Comparison of ENCODE assay signal across 27 mouse cellular contexts in genomic region chr6:106263396-106263795, GRCm38 (mm10).
DNase-seq lines count a peak whose midpoint lies in the region; ATAC-seq and TF ChIP-seq lines count a peak whose summit lies in the region.
"Had no signal": no experiment of that assay in that cellular context is flagged by ENCODE, and none has a peak within 500 bp of the region (broad histone marks: within the 10 kb centered on the region; RNA-seq: fewer than 3 reads in every experiment).

No protein-coding gene starts in this region.

- DNase-seq in kidney, postnatal 4 days: no peak
- DNase-seq in midbrain, postnatal 0 days (ENCODE audit: low spot score): peak; percentile 32
- DNase-seq in midbrain, embryonic 14.5 days: no peak
- peak; percentile 34 for DNase-seq in cerebellum, adult 8-10 months
- peak; percentile 25 to 65 for DNase-seq in cerebellum, postnatal 36 days
- DNase-seq in gastrocnemius, postnatal 14 days: no peak
- DNase-seq in natural killer cell, adult 2 months (ENCODE audit: low spot score in 2 of 2): no peak
- DNase-seq: adrenal gland, adult 2 months; B cell, adult 2 months; heart, postnatal 10 days; kidney, postnatal 36 days; lung, adult 18-20 months; lung, postnatal 14 days; right cerebral cortex, postnatal 14 days; thymus, adult 2 months had no signal

- no peak overlapping the region for H3K27ac ChIP-seq in kidney, embryonic 14.5 days (ENCODE audit: low read depth, low read length)
- no peak overlapping the region for H3K27ac ChIP-seq in midbrain, postnatal 0 days (ENCODE audit: low read depth, low read length)
- H3K27ac ChIP-seq in midbrain, embryonic 14.5 days (replicated peaks; ENCODE audit: low read depth, low read length): no peak overlapping the region
- H3K27ac ChIP-seq: forebrain, embryonic 13.5 days; heart, embryonic 10.5 days; hindbrain, embryonic 10.5 days; limb, embryonic 12.5 days; midbrain, embryonic 12.5 days; neural tube, embryonic 12.5 days; stomach, postnatal 0 days had no signal

- intact Hi-C loops in gastrocnemius, postnatal 14 days (cut with DNase I; ENCODE audit: low total_unique reads): no loop called here

- H3K4me2 ChIP-seq in kidney, embryonic 14.5 days (replicated peaks; ENCODE audit: low read depth, low read length): no peak overlapping the region
- H3K4me2 ChIP-seq in midbrain, postnatal 0 days (ENCODE audit: low read depth, low read length, poor library complexity, severe bottlenecking): no peak overlapping the region
- H3K4me2 ChIP-seq in midbrain, embryonic 14.5 days (ENCODE audit: low read length): no peak overlapping the region
- H3K4me2 ChIP-seq: forebrain, embryonic 13.5 days; limb, embryonic 12.5 days; liver, embryonic 11.5 days; midbrain, embryonic 12.5 days; neural tube, embryonic 12.5 days had no signal

- no peak overlapping the region for H3K4me3 ChIP-seq in kidney, embryonic 14.5 days (ENCODE audit: low read length)
- no peak overlapping the region for H3K4me3 ChIP-seq in midbrain, postnatal 0 days (ENCODE audit: low read depth, low read length)
- no peak overlapping the region for H3K4me3 ChIP-seq in midbrain, embryonic 14.5 days (replicated peaks; ENCODE audit: low read depth, low read length)
- H3K4me3 ChIP-seq: forebrain, embryonic 13.5 days; heart, embryonic 10.5 days; hindbrain, embryonic 10.5 days; limb, embryonic 12.5 days; midbrain, embryonic 12.5 days; neural tube, embryonic 12.5 days had no signal

- WGBS in kidney, embryonic 14.5 days: 56% methylated on average over 3 of the region's 3 CpGs
- 86% methylated on average over 3 of the region's 3 CpGs for WGBS in midbrain, postnatal 0 days
- WGBS in midbrain, embryonic 14.5 days: 97% methylated on average over 3 of the region's 3 CpGs

- ATAC-seq in kidney, embryonic 14.5 days (ENCODE audit: low FRiP score, low TSS enrichment): 0 out of 2 replicates have a peak, but pooled peaks have one; percentile 39
- ATAC-seq in midbrain, postnatal 0 days (ENCODE audit: low FRiP score): no peak
- no peak for ATAC-seq in midbrain, embryonic 14.5 days (ENCODE audit: low FRiP score, low TSS enrichment)
- ATAC-seq: forebrain, embryonic 13.5 days; intestine, postnatal 0 days had no signal

- no peaks in the 10 kb centered on the region for H3K27me3 ChIP-seq in kidney, embryonic 14.5 days (ENCODE audit: control insufficient read depth, insufficient read depth, low read length)
- H3K27me3 ChIP-seq in midbrain, postnatal 0 days (ENCODE audit: insufficient read depth, low read length): no peaks in the 10 kb centered on the region
- H3K27me3 ChIP-seq in midbrain, embryonic 14.5 days (ENCODE audit: control insufficient read depth, insufficient read depth, low read length): no peaks in the 10 kb centered on the region
- H3K27me3 ChIP-seq: CH12.LX; forebrain, embryonic 13.5 days; limb, embryonic 12.5 days; midbrain, embryonic 12.5 days; neural tube, embryonic 12.5 days had no signal

- H3K9ac ChIP-seq in kidney, embryonic 14.5 days (ENCODE audit: low read depth, low read length): no peak overlapping the region
- H3K9ac ChIP-seq in midbrain, postnatal 0 days (replicated peaks; ENCODE audit: low read length, poor library complexity, severe bottlenecking): no peak overlapping the region
- no peak overlapping the region for H3K9ac ChIP-seq in midbrain, embryonic 14.5 days (replicated peaks; ENCODE audit: low read length)
- H3K9ac ChIP-seq: forebrain, embryonic 13.5 days; limb, embryonic 12.5 days; midbrain, embryonic 12.5 days; neural tube, embryonic 12.5 days had no signal

- no peak for TF ChIP-seq CTCF in midbrain, postnatal 0 days (IDR thresholded peaks at IDR 0.05)

- H3K36me3 ChIP-seq in kidney, embryonic 14.5 days (ENCODE audit: control insufficient read depth, insufficient read depth, low read length): no peaks in the 10 kb centered on the region
- no peaks in the 10 kb centered on the region for H3K36me3 ChIP-seq in midbrain, postnatal 0 days (ENCODE audit: insufficient read depth, low read length)
- H3K36me3 ChIP-seq in midbrain, embryonic 14.5 days (ENCODE audit: control insufficient read depth, insufficient read depth, low read length): no peaks in the 10 kb centered on the region
- H3K36me3 ChIP-seq: G1E; heart, embryonic 10.5 days; hindbrain, embryonic 10.5 days; limb, embryonic 12.5 days; midbrain, embryonic 12.5 days; neural tube, embryonic 12.5 days had no signal

- H3K9me3 ChIP-seq in kidney, embryonic 14.5 days (ENCODE audit: control insufficient read depth, low read length): no peaks in the 10 kb centered on the region
- no peaks in the 10 kb centered on the region for H3K9me3 ChIP-seq in midbrain, postnatal 0 days (ENCODE audit: low read length)
- no peaks in the 10 kb centered on the region for H3K9me3 ChIP-seq in midbrain, embryonic 14.5 days (ENCODE audit: control insufficient read depth, low read length)
- H3K9me3 ChIP-seq: forebrain, embryonic 13.5 days; G1E; heart, embryonic 10.5 days; hindbrain, embryonic 10.5 days; limb, embryonic 12.5 days; midbrain, embryonic 12.5 days; neural tube, embryonic 12.5 days had no signal

- peaks cover 6% of the 10 kb centered on the region; the same call in 1 of the 2 replicates for H3K4me1 ChIP-seq in kidney, embryonic 14.5 days (ENCODE audit: control insufficient read depth, insufficient read depth, low read length)
- no peaks in the 10 kb centered on the region for H3K4me1 ChIP-seq in midbrain, postnatal 0 days (ENCODE audit: insufficient read depth, low read length)
- H3K4me1 ChIP-seq in midbrain, embryonic 14.5 days (ENCODE audit: control insufficient read depth, insufficient read depth, low read length): no peaks in the 10 kb centered on the region
- H3K4me1 ChIP-seq: forebrain, embryonic 13.5 days; heart, embryonic 10.5 days; hindbrain, embryonic 10.5 days; limb, embryonic 12.5 days; midbrain, embryonic 12.5 days; neural tube, embryonic 12.5 days had no signal

Comparison
In these comparisons a context has a peak if more than half of its experiments do, and no peak if none do; other contexts are left out.
1. DNase-seq: peak in midbrain, postnatal 0 days (single experiment), cerebellum, adult 8-10 months (single experiment) and cerebellum, postnatal 36 days (2 of 2); none in kidney, postnatal 4 days (0 of 2), midbrain, embryonic 14.5 days (single experiment), gastrocnemius, postnatal 14 days (single experiment) and natural killer cell, adult 2 months (0 of 2).